Mouse (Mus musculus): Measurements from ENCODE around the gene Cnnm4.

- TF ChIP-seq MAFK (IDR thresholded peaks at IDR 0.05; ENCODE audit: insufficient read depth, low read depth, low read length): no peak
- TF ChIP-seq ZC3H11A (IDR thresholded peaks at IDR 0.05; ENCODE audit: borderline replicate concordance, low read depth, low read length): no peak
These were observed 58.5 kb downstream of the Cnnm4 start for GRCm38 (mm10) chr1:36529875-36530274.

Data from ES-E14 (cell line).